Mouse (Mus musculus): ENCODE measurements around the gene Dpf3. TPM values are rescaled to one million over a fixed set of nuclear protein-coding genes. Genes with fewer than 3 reads are reported as not detected.

Gene Dpf3
- polyA plus RNA-seq, 1 experiment, result 24.7 TPM

DNA sequence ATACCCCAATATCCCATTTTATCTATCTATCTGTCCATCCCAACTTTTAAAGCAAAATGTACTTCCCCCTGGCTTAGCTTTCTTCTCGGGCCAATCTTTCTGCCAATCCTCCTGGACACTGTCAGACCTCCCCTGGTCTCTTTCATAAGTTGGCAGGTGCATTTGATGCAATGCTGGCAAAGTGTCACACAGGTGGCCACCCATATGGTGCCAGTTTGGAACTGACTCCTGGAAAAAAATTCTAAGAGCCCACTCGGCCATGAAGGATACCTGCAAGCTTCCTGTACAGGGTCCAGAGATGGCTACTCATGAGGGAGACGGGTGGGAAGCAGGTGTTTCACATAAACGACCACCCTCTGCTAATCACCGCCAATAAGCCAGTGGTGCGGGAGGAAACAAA is 307.0 kb downstream of the Dpf3 start:
- Histone ChIP-seq H3K4me1 (ENCODE audit: control insufficient read depth, insufficient read depth, low read length) (no peaks in the 10 kb centered on the region), H3K4me3 (replicated peaks; ENCODE audit: control insufficient read depth, low read depth, low read length) (no peak overlapping the region), H3K27ac (ENCODE audit: control insufficient read depth, insufficient read depth, low read depth, low read length, poor library complexity) (no peak overlapping the region)
- TF ChIP-seq CTCF (IDR thresholded peaks at IDR 0.05; ENCODE audit: control insufficient read depth, insufficient read depth, low read length), result no peak
- no peak for TF ChIP-seq POLR2A (IDR thresholded peaks at IDR 0.05; ENCODE audit: borderline replicate concordance, control insufficient read depth, low read depth, low read length)
- WGBS, result 68% methylated on average over 6 of the region's 6 CpGs

DNA sequence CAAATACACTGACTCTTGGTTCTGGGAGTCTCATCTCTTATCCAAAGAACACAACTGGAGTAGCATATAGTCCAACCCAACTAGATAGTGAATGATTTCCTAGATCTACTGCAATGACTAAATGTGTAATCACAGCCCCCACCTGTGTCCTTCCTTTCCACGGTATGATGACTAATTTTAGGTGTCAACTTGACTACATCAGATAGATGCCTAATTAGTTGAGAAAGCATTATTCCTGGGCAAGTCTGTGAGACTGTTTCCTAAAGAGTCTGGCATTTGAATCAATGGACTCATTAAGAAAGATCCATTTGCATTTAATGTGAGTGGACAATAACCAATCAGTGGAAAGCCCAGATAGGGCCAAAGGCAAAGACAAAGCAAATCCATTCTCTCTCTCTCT is 307.7 kb downstream of the Dpf3 start:
- no peak for TF ChIP-seq POLR2A (IDR thresholded peaks at IDR 0.05; ENCODE audit: borderline replicate concordance, control insufficient read depth, low read depth, low read length)
- TF ChIP-seq CTCF (IDR thresholded peaks at IDR 0.05; ENCODE audit: control insufficient read depth, insufficient read depth, low read length), result no peak
- Histone ChIP-seq H3K4me3 (replicated peaks; ENCODE audit: control insufficient read depth, low read depth, low read length) (no peak overlapping the region), H3K4me1 (ENCODE audit: control insufficient read depth, insufficient read depth, low read length) (no peaks in the 10 kb centered on the region), H3K27ac (ENCODE audit: control insufficient read depth, insufficient read depth, low read depth, low read length, poor library complexity) (no peak overlapping the region)
- 69% methylated on average over 1 of the region's 1 CpGs for WGBS

DNA sequence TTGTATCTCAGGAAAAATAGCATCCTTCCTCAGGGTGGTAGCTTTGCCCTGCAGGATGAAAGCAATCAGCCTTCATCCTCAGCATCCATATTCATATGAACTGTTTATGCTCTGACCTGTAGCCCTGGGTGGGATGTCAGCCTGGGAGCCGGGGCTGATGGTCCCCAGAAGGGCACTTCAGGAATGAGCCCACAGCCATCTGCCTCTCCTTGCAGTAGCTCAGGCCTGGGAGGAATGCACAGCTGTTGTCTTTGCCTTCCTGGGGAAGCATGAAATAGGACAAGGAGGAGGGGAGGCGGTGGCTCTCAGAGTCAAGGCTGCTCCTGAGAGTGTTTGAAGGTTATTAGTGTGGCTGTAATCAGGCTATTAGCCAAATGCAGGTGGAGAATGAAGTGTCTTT is 308.7 kb downstream of the Dpf3 start:
- TF ChIP-seq POLR2A (IDR thresholded peaks at IDR 0.05; ENCODE audit: borderline replicate concordance, control insufficient read depth, low read depth, low read length) (no peak), CTCF (IDR thresholded peaks at IDR 0.05; ENCODE audit: control insufficient read depth, insufficient read depth, low read length) (no peak)
- H3K27ac ChIP-seq (ENCODE audit: control insufficient read depth, insufficient read depth, low read depth, low read length, poor library complexity), result no peak overlapping the region
- WGBS, result 70% methylated on average over 2 of the region's 2 CpGs
- no peak overlapping the region for H3K4me3 ChIP-seq (replicated peaks; ENCODE audit: control insufficient read depth, low read depth, low read length)
- H3K4me1 ChIP-seq (ENCODE audit: control insufficient read depth, insufficient read depth, low read length), result no peaks in the 10 kb centered on the region

DNA sequence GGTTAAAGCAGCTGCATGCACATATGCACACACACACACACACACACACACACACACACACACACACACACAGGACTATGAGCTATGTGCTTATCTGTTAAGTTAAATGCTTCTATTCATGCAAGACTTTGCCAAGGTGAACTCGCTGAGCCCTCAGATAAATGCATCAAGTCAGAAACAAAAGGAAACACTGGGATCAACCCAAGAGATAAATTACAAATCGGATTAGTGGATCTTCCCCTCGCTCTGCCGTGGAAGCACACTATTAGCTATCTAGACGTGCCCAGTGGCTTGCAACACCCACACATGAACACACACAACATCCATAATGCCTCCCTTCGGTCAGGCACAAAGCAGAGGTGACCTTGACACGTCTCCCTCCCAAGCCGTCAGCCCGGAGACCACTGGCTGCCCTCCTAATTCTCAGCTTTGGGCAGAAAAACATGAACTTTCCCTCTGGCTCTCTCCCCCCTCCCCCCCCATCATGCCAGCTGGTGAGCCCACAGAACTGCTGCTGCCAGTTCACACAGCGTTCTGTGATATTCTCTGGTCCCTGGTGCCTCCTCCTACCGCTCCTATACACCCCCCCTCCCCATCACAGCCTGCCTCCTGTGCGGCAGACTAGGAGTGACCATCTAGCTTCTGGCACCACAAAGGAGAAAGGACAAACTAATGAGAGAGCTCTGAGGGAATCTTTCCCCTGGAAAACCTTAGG is 317.9 kb downstream of the Dpf3 start:
- H3K4me3 ChIP-seq (replicated peaks; ENCODE audit: control insufficient read depth, low read depth, low read length), result no peak overlapping the region
- TF ChIP-seq CTCF (IDR thresholded peaks at IDR 0.05; ENCODE audit: control insufficient read depth, insufficient read depth, low read length) (no peak), POLR2A (IDR thresholded peaks at IDR 0.05; ENCODE audit: borderline replicate concordance, control insufficient read depth, low read depth, low read length) (no peak)
- no peak overlapping the region for H3K27ac ChIP-seq (ENCODE audit: control insufficient read depth, insufficient read depth, low read depth, low read length, poor library complexity)
- WGBS, result 58% methylated on average over 12 of the region's 12 CpGs
- no peaks in the 10 kb centered on the region; the same call in 1 of the 2 replicates for H3K4me1 ChIP-seq (ENCODE audit: control insufficient read depth, insufficient read depth, low read length)

DNA sequence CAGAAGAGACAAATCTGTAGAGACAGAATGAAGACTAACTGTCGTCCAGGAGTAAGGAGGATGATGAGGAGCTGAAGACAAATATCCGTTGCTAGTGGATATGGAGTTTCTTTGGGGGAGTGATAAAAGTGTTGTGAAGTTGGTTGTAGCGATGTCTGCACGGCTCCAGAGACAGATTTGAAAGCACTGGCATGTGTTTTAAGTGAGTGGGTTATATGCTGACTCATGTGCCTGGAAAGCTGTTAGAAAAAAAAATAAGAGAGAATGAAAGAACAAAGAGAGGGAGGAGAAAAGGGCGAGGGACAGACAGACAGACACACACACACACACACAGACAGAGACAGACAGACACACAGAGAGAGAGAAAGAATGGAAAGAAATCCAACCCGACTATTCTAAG is 319.2 kb downstream of the Dpf3 start:
- Histone ChIP-seq H3K4me3 (replicated peaks; ENCODE audit: control insufficient read depth, low read depth, low read length) (no peak overlapping the region), H3K4me1 (ENCODE audit: control insufficient read depth, insufficient read depth, low read length) (no peaks in the 10 kb centered on the region; the same call in 1 of the 2 replicates), H3K27ac (ENCODE audit: control insufficient read depth, insufficient read depth, low read depth, low read length, poor library complexity) (no peak overlapping the region)
- TF ChIP-seq POLR2A (IDR thresholded peaks at IDR 0.05; ENCODE audit: borderline replicate concordance, control insufficient read depth, low read depth, low read length), result no peak
- no peak for TF ChIP-seq CTCF (IDR thresholded peaks at IDR 0.05; ENCODE audit: control insufficient read depth, insufficient read depth, low read length)
- WGBS, result 54% methylated on average over 6 of the region's 6 CpGs

DNA sequence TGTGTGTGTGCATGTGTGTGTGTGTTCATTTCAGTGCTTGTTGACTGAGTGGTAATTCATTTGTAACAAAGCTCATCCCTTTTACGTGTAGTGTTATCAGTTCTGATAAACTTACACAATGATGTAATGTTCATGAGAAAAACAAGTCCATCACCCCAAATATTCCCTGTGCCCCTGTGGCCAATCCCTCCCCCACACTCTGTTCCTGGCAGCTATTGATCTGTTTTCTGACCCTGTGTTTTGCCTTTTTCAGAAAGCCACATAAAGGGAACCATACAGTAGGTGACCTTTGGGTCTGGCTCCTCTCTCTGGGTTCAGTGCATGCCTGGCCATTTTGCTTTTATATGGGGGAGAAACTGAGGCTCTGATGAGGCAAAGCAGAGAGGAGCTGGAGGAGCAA is 322.5 kb downstream of the Dpf3 start:
- whole genome bisulfite sequencing, result 81% methylated on average over 1 of the region's 1 CpGs
- Histone ChIP-seq H3K4me1 (ENCODE audit: control insufficient read depth, insufficient read depth, low read length) (no peaks in the 10 kb centered on the region), H3K4me3 (replicated peaks; ENCODE audit: control insufficient read depth, low read depth, low read length) (no peak overlapping the region), H3K27ac (ENCODE audit: control insufficient read depth, insufficient read depth, low read depth, low read length, poor library complexity) (no peak overlapping the region)
- TF ChIP-seq CTCF (IDR thresholded peaks at IDR 0.05; ENCODE audit: control insufficient read depth, insufficient read depth, low read length) (no peak), POLR2A (IDR thresholded peaks at IDR 0.05; ENCODE audit: borderline replicate concordance, control insufficient read depth, low read depth, low read length) (no peak)

Other genes with a start within 250 kb of the Dpf3 start
- gene Dcaf4, start 32.8 kb upstream of the Dpf3 start, polyA plus RNA-seq (2011; ENCODE audit: insufficient read depth, insufficient read length, low replicate concordance, missing spikeins), result 12.0 and 22.7 TPM in 2 replicates
- gene Zfyve1, start 109.5 kb upstream of the Dpf3 start, polyA plus RNA-seq (2011; ENCODE audit: insufficient read depth, insufficient read length, low replicate concordance, missing spikeins), result 6.8 and 17.5 TPM in 2 replicates
- 159 and 182 TPM in 2 replicates for gene Rbm25, start 143.5 kb upstream of the Dpf3 start, polyA plus RNA-seq (2011; ENCODE audit: insufficient read depth, insufficient read length, low replicate concordance, missing spikeins)
- 15.1 and 40.3 TPM in 2 replicates for gene Psen1, start 200.4 kb upstream of the Dpf3 start, polyA plus RNA-seq (2011; ENCODE audit: insufficient read depth, insufficient read length, low replicate concordance, missing spikeins)

Data from bone marrow, adult 2 months (tissue).